In the genomic region with DNA sequence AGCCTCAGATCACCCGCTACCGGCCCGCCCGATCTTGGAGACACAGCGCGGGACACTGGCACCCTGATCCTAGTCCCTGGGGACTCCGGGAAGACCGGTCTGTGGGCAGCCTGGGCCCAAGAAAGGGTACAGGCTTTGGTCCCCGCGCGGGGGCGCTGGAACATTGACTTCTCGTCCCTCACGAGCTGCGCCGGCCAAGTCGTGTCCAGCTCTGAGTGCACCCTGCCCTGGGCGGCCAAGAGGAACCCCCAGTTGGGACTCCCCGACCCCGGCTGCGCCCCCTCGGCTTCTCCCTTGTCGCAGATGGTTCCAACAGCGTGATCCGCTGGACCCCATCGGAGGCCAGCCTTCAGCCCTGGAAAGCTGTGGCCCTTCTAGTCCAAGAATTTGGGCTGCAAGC, we compare ENCODE assay signal across 9 mouse cellular contexts. TPM values are rescaled to one million over a fixed set of nuclear protein-coding genes. Genes with fewer than 3 reads are reported as not detected.
DNase-seq lines count a peak whose midpoint lies in the region; ATAC-seq and TF ChIP-seq lines count a peak whose summit lies in the region.
"Had no signal": no experiment of that assay in that cellular context is flagged by ENCODE, and none has a peak within 500 bp of the region (broad histone marks: within the 10 kb centered on the region; RNA-seq: fewer than 3 reads in every experiment).

Gene Lyzl4 (minus strand): TSS at position 96 of the 400 bp plus-strand sequence.

- H3K36me3 ChIP-seq in forebrain, embryonic 12.5 days (replicated peaks) = no peaks in the 10 kb centered on the region
- H3K36me3 ChIP-seq in heart, postnatal 0 days (replicated peaks; ENCODE audit: control insufficient read depth, insufficient read depth, low read length) = no peaks in the 10 kb centered on the region
- H3K36me3 ChIP-seq in liver, embryonic 15.5 days (replicated peaks) = no peaks in the 10 kb centered on the region
- H3K36me3 ChIP-seq in neural tube, embryonic 14.5 days (ENCODE audit: control insufficient read depth, insufficient read depth, low read length) = no peaks in the 10 kb centered on the region

- DNase-seq in 3T3-L1 (ENCODE audit: low read depth, low spot score) = peak; percentile 34
- DNase-seq in heart, postnatal 0 days (ENCODE audit: low spot score) = peak; percentile 50
- peak; percentile 80 to 93 for DNase-seq in kidney, postnatal 36 days
- DNase-seq in telencephalon, adult 2 months (ENCODE audit: low read depth, low spot score) = peak; percentile 47

- H3K4me2 ChIP-seq in forebrain, embryonic 12.5 days = peak within 1 kb of the TSS; percentile 86
- peak within 1 kb of the TSS; percentile 71 for H3K4me2 ChIP-seq in heart, postnatal 0 days (ENCODE audit: low read depth, low read length)
- peak within 1 kb of the TSS; percentile 63 for H3K4me2 ChIP-seq in liver, embryonic 15.5 days
- peak within 1 kb of the TSS; percentile 83 for H3K4me2 ChIP-seq in neural tube, embryonic 14.5 days (ENCODE audit: low read depth, low read length)

- H3K4me3 ChIP-seq in bone marrow macrophage, adult 2 months (ENCODE audit: insufficient read depth, low read length) = peak within 1 kb of the TSS; percentile 54
- peak within 1 kb of the TSS; percentile 50 for H3K4me3 ChIP-seq in forebrain, embryonic 12.5 days (replicated peaks)
- peak within 1 kb of the TSS; percentile 48 for H3K4me3 ChIP-seq in heart, postnatal 0 days (ENCODE audit: low read depth, low read length)
- H3K4me3 ChIP-seq in liver, embryonic 15.5 days (replicated peaks) = peak within 1 kb of the TSS; percentile 44
- peak within 1 kb of the TSS; percentile 42 for H3K4me3 ChIP-seq in neural tube, embryonic 14.5 days (ENCODE audit: low read depth, low read length)

- peak; percentile 67 for ATAC-seq in forebrain, embryonic 12.5 days (ENCODE audit: low FRiP score)
- peak; percentile 80 for ATAC-seq in heart, postnatal 0 days (ENCODE audit: insufficient read depth, low read depth)
- peak; percentile 56; the same call in 1 of the 2 replicates for ATAC-seq in liver, embryonic 15.5 days (ENCODE audit: insufficient read depth)
- peak; percentile 74 for ATAC-seq in neural tube, embryonic 14.5 days (ENCODE audit: low read depth)

- no peaks in the 10 kb centered on the region for H3K9me3 ChIP-seq in forebrain, embryonic 12.5 days
- no peaks in the 10 kb centered on the region for H3K9me3 ChIP-seq in heart, postnatal 0 days (replicated peaks; ENCODE audit: control insufficient read depth, low read length)
- H3K9me3 ChIP-seq in liver, embryonic 15.5 days (replicated peaks) = no peaks in the 10 kb centered on the region
- H3K9me3 ChIP-seq in neural tube, embryonic 14.5 days (ENCODE audit: control insufficient read depth, low read length) = no peaks in the 10 kb centered on the region

- peak within 1 kb of the TSS; percentile 59 for H3K9ac ChIP-seq in forebrain, embryonic 12.5 days
- 0 out of 2 replicates have a peak within 1 kb of the TSS, but pooled peaks have one; percentile 11 for H3K9ac ChIP-seq in heart, postnatal 0 days (replicated peaks; ENCODE audit: low read depth, low read length)
- no peak within 1 kb of the TSS for H3K9ac ChIP-seq in liver, embryonic 15.5 days
- H3K9ac ChIP-seq in neural tube, embryonic 14.5 days (replicated peaks; ENCODE audit: low read depth, low read length) = peak within 1 kb of the TSS; percentile 48

- no peak for TF ChIP-seq POLR2A in bone marrow macrophage, adult 2 months (IDR thresholded peaks at IDR 0.05; ENCODE audit: borderline replicate concordance, low read depth, low read length)

- peaks cover 69% of the 10 kb centered on the region for H3K27me3 ChIP-seq in forebrain, embryonic 12.5 days
- H3K27me3 ChIP-seq in heart, postnatal 0 days (ENCODE audit: control insufficient read depth, insufficient read depth, low read length) = peaks cover 56% of the 10 kb centered on the region
- peaks cover 78% of the 10 kb centered on the region for H3K27me3 ChIP-seq in liver, embryonic 15.5 days
- H3K27me3 ChIP-seq in neural tube, embryonic 14.5 days (ENCODE audit: control insufficient read depth, insufficient read depth, low read length) = peaks cover 22% of the 10 kb centered on the region

- no peak for TF ChIP-seq EP300 in heart, postnatal 0 days (IDR thresholded peaks at IDR 0.05; ENCODE audit: low read depth)

- WGBS in forebrain, embryonic 12.5 days = under 1% methylated on average over 26 of the region's 26 CpGs
- under 1% methylated on average over 26 of the region's 26 CpGs for WGBS in heart, postnatal 0 days
- WGBS in liver, embryonic 15.5 days (ENCODE audit: insufficient replicate concordance) = under 1% methylated on average over 26 of the region's 26 CpGs
- 0% methylated on average over 26 of the region's 26 CpGs for WGBS in neural tube, embryonic 14.5 days

- peaks cover 16% of the 10 kb centered on the region for H3K4me1 ChIP-seq in bone marrow macrophage, adult 2 months (ENCODE audit: control insufficient read depth, insufficient read depth, low read length)
- H3K4me1 ChIP-seq in forebrain, embryonic 12.5 days = peaks cover 20% of the 10 kb centered on the region
- H3K4me1 ChIP-seq in heart, postnatal 0 days (ENCODE audit: control insufficient read depth, insufficient read depth) = peaks cover 18% of the 10 kb centered on the region
- peaks cover 13% of the 10 kb centered on the region for H3K4me1 ChIP-seq in liver, embryonic 15.5 days (replicated peaks)
- H3K4me1 ChIP-seq in neural tube, embryonic 14.5 days (ENCODE audit: control insufficient read depth, insufficient read depth, low read length) = peaks cover 6% of the 10 kb centered on the region; the same call in 1 of the 2 replicates

- peak; percentile 57; the same call in 1 of the 2 replicates for TF ChIP-seq CTCF in bone marrow macrophage, adult 2 months (IDR thresholded peaks at IDR 0.05; ENCODE audit: low read depth, low read length)
- TF ChIP-seq CTCF in heart, postnatal 0 days (IDR thresholded peaks at IDR 0.05; ENCODE audit: low read depth) = peak; percentile 51

- H3K27ac ChIP-seq in bone marrow macrophage, adult 2 months (ENCODE audit: insufficient read depth, low read depth, low read length) = no peak within 1 kb of the TSS
- H3K27ac ChIP-seq in forebrain, embryonic 12.5 days = no peak within 1 kb of the TSS
- no peak within 1 kb of the TSS for H3K27ac ChIP-seq in heart, postnatal 0 days (ENCODE audit: low read depth)
- no peak within 1 kb of the TSS for H3K27ac ChIP-seq in liver, embryonic 15.5 days (replicated peaks)
- H3K27ac ChIP-seq in neural tube, embryonic 14.5 days (ENCODE audit: low read depth, low read length) = no peak within 1 kb of the TSS

RNA-seq across cellular contexts. Expression of gene Lyzl4, which starts in this region (rescaled TPM):
- 11.5 and 11.8 TPM in 2 replicates for polyA plus RNA-seq in bone marrow macrophage, adult 2 months (2012; ENCODE audit: insufficient read depth, insufficient read length, missing spikeins)
- not detected in 2 replicates for polyA plus RNA-seq in forebrain, embryonic 12.5 days (2016; fragmentation: Nextera tagmentation; extraction: Ambion mirVana)
- not detected in 2 replicates for total RNA-seq in heart, postnatal 0 days (2014; rRNA removed; ENCODE audit: low replicate concordance)
- polyA plus RNA-seq in heart, postnatal 0 days (2015; fragmentation: Nextera tagmentation; extraction: Ambion mirVana) = not detected in 2 replicates
- polyA plus RNA-seq in liver, embryonic 15.5 days (2015; fragmentation: Nextera tagmentation; extraction: Ambion mirVana) = 0.20 TPM in 1 of 2 replicates, not detected in the other
- polyA plus RNA-seq in neural tube, embryonic 14.5 days (2014; fragmentation: Nextera tagmentation; extraction: Ambion mirVana) = not detected in 2 replicates
- total RNA-seq: CH12.LX had no signal

Comparison
In these comparisons a context has a peak if more than half of its experiments do, and no peak if none do; other contexts are left out.
1. RNA of gene Lyzl4 (polyA plus RNA-seq): 11.5 to 11.8 TPM in bone marrow macrophage, adult 2 months; not detected in neural tube, embryonic 14.5 days, not detected in heart, postnatal 0 days, not detected in forebrain, embryonic 12.5 days and 0.20 TPM in liver, embryonic 15.5 days; every median in the first group is over 10 times any median in the second.
2. Peak in ATAC-seq, H3K4me3 ChIP-seq, H3K9ac ChIP-seq and H3K4me2 ChIP-seq in forebrain, embryonic 12.5 days; RNA of the gene not detected or under 1 TPM.
3. Peak in DNase-seq, ATAC-seq, H3K4me3 ChIP-seq, H3K9ac ChIP-seq and H3K4me2 ChIP-seq in heart, postnatal 0 days; RNA of the gene not detected or under 1 TPM.
4. Peak in ATAC-seq, H3K4me3 ChIP-seq and H3K4me2 ChIP-seq in liver, embryonic 15.5 days; RNA of the gene not detected or under 1 TPM.
5. Peak in ATAC-seq, H3K4me3 ChIP-seq, H3K9ac ChIP-seq and H3K4me2 ChIP-seq in neural tube, embryonic 14.5 days; RNA of the gene not detected or under 1 TPM.
6. DNase-seq: peak in every context shown above with its lines; median percentile 86 in kidney, postnatal 36 days; 50 in heart, postnatal 0 days; 47 in telencephalon, adult 2 months; 34 in 3T3-L1.
7. Peak in every context shown above with its lines, with median percentiles within 50 percentile points of each other: H3K4me3 ChIP-seq, ATAC-seq and H3K4me2 ChIP-seq.